Mouse (Mus musculus) myocyte (in vitro differentiated cells): Measurements from ENCODE around the gene Dph1. TPM values are rescaled to one million over a fixed set of nuclear protein-coding genes. Genes with fewer than 3 reads are reported as not detected.
A peak's percentile ranks its signal among the peaks of the same experiment; 100 is the strongest.

Experiments
- H3K27me3 ChIP-seq: one replicate; pipeline ENCODE4 v1.6.1; 2011; ENCODE audit not compliant: control insufficient read depth, insufficient read depth, insufficient read length
- H3K36me3 ChIP-seq: one replicate; pipeline ENCODE4 v1.6.1; 2011; ENCODE audit not compliant: control insufficient read depth, insufficient read depth
- H3K4me2 ChIP-seq: one replicate; pipeline ENCODE4 v1.6.1; 2011; ENCODE audit warnings: low read depth, control low read depth
- H3K4me3 ChIP-seq: one replicate; pipeline ENCODE4 v1.5.1; 2011; ENCODE audit warnings: mild to moderate bottlenecking, control low read depth, moderate library complexity
- H3K79me2 ChIP-seq: one replicate; pipeline ENCODE4 v1.6.1; 2011; ENCODE audit not compliant: control insufficient read depth, insufficient read depth
- H3ac ChIP-seq: one replicate; pipeline ENCODE4 v1.6.1; 2011; ENCODE audit not compliant: control insufficient read depth, insufficient read length
- CEBPB ChIP-seq: IDR thresholded peaks from 2 replicates; pipeline ENCODE4 v1.6.1; 2011; ENCODE audit warnings: mild to moderate bottlenecking, moderate library complexity; ENCODE audit not compliant: poor library complexity, insufficient read depth, severe bottlenecking
- E2F4 ChIP-seq: IDR thresholded peaks from one replicate; pipeline ENCODE4 v1.6.1; 2011; ENCODE audit warnings: mild to moderate bottlenecking, control low read depth, moderate library complexity; ENCODE audit not compliant: insufficient read depth
- MAX ChIP-seq: IDR thresholded peaks from one replicate; pipeline ENCODE4 v1.6.1; 2011; ENCODE audit warnings: low read depth, mild to moderate bottlenecking, control low read depth
- MYOD1 ChIP-seq, 3 experiments: IDR thresholded peaks; one replicate each; pipeline ENCODE4 v1.6.1; 2011; ENCODE audit warnings: control low read depth in 2 of 3, low read depth in 2 of 3, mild to moderate bottlenecking in 2 of 3, moderate library complexity in 1 of 3; ENCODE audit not compliant: insufficient read length in 2 of 3, control insufficient read depth in 1 of 3
- MYOG ChIP-seq, 3 experiments: IDR thresholded peaks; one replicate each; pipeline ENCODE4 v1.6.1; 2011; ENCODE audit warnings: control low read depth in 2 of 3, low read depth in 2 of 3, mild to moderate bottlenecking in 2 of 3; ENCODE audit not compliant: insufficient read length in 2 of 3, control insufficient read depth in 1 of 3, insufficient read depth in 1 of 3
- POLR2A ChIP-seq: IDR thresholded peaks from one replicate; pipeline ENCODE4 v1.6.1; 2011; ENCODE audit warnings: low read depth, mild to moderate bottlenecking, control low read depth, moderate library complexity; ENCODE audit not compliant: insufficient read length
- POLR2AphosphoS2 ChIP-seq: IDR thresholded peaks from one replicate; pipeline ENCODE4 v1.6.1; 2011; ENCODE audit warnings: low read depth, control low read depth; ENCODE audit not compliant: insufficient read length
- REST ChIP-seq: IDR thresholded peaks from one replicate; pipeline ENCODE4 v1.6.1; 2011; ENCODE audit warnings: mild to moderate bottlenecking, control low read depth, moderate library complexity; ENCODE audit not compliant: insufficient read depth, insufficient read length
- SRF ChIP-seq: IDR thresholded peaks from one replicate; pipeline ENCODE4 v1.6.1; 2011; ENCODE audit warnings: low read depth; ENCODE audit not compliant: control insufficient read depth, insufficient read length
- TCF12 ChIP-seq: IDR thresholded peaks from one replicate; pipeline ENCODE4 v1.6.1; 2011; ENCODE audit warnings: mild to moderate bottlenecking, control low read depth; ENCODE audit not compliant: poor library complexity, insufficient read depth, severe bottlenecking
- TCF3 ChIP-seq: IDR thresholded peaks from one replicate; pipeline ENCODE4 v1.6.1; 2011; ENCODE audit warnings: low read depth, control low read depth; ENCODE audit not compliant: insufficient read length
- USF1 ChIP-seq: IDR thresholded peaks from one replicate; pipeline ENCODE4 v1.6.1; 2011; ENCODE audit warnings: low read depth, mild to moderate bottlenecking, control low read depth, moderate library complexity
- polyA plus RNA-seq: library from polyadenylated mRNA; unstranded; fragments of >200 nt; fragmentation: generic; extraction: Trizol; gene quantifications from one replicate; pipeline ENCODE4 v1.2.1, GENCODE M21; 2012; ENCODE audit warnings: missing spikeins

The Dph1 gene
- polyA plus RNA-seq, 1 experiment: 15.8 TPM

GRCm38 (mm10) chr11:75189713-75190370, 1.2 kb downstream of the Dph1 start:
- no peak for TF ChIP-seq POLR2AphosphoS2
- no peak for TF ChIP-seq SRF
- no peak for TF ChIP-seq TCF12
- no peak for TF ChIP-seq CEBPB
- no peak for TF ChIP-seq USF1
- TF ChIP-seq TCF3: no peak
- no peak for TF ChIP-seq REST
- TF ChIP-seq MYOG (IDR thresholded peaks at IDR 0.05; ENCODE audit: control insufficient read depth in 1 of 3, insufficient read depth in 1 of 3, insufficient read length in 2 of 3, low read depth in 2 of 3): no peak
- TF ChIP-seq POLR2A: no peak
- no peak for TF ChIP-seq E2F4
- no peak for TF ChIP-seq MAX
- peaks cover 12% of the 10 kb centered on the region for H3K79me2 ChIP-seq
- peaks cover 17% of the 10 kb centered on the region for H3K27me3 ChIP-seq
- H3K36me3 ChIP-seq: no peaks in the 10 kb centered on the region
- peak overlapping the region; percentile 87 for H3K4me3 ChIP-seq
- H3ac ChIP-seq: peak overlapping the region; percentile 46
- peak overlapping the region; percentile 81 for H3K4me2 ChIP-seq

GRCm38 (mm10) chr11:75184986-75185385, 6.1 kb downstream of the Dph1 start:
- no peak overlapping the region for H3ac ChIP-seq
- no peak for TF ChIP-seq REST
- TF ChIP-seq POLR2A: no peak
- TF ChIP-seq SRF: no peak
- TF ChIP-seq E2F4: no peak
- TF ChIP-seq USF1: no peak
- no peak for TF ChIP-seq POLR2AphosphoS2
- TF ChIP-seq TCF3: no peak
- no peak for TF ChIP-seq MYOG (IDR thresholded peaks at IDR 0.05; ENCODE audit: control insufficient read depth in 1 of 3, insufficient read depth in 1 of 3, insufficient read length in 2 of 3, low read depth in 2 of 3)
- TF ChIP-seq MAX: no peak
- TF ChIP-seq CEBPB: no peak
- TF ChIP-seq TCF12: no peak
- TF ChIP-seq MYOD1 (IDR thresholded peaks at IDR 0.05; ENCODE audit: control insufficient read depth in 1 of 3, insufficient read length in 2 of 3, low read depth in 2 of 3): no peak
- H3K36me3 ChIP-seq: peaks cover 8% of the 10 kb centered on the region
- H3K27me3 ChIP-seq: no peaks in the 10 kb centered on the region
- H3K79me2 ChIP-seq: peaks cover 12% of the 10 kb centered on the region
- no peak overlapping the region for H3K4me3 ChIP-seq
- no peak overlapping the region for H3K4me2 ChIP-seq

GRCm38 (mm10) chr11:75184573-75184972, 6.5 kb downstream of the Dph1 start:
- H3K79me2 ChIP-seq: peaks cover 12% of the 10 kb centered on the region
- no peak overlapping the region for H3ac ChIP-seq
- no peak overlapping the region for H3K4me3 ChIP-seq
- no peaks in the 10 kb centered on the region for H3K27me3 ChIP-seq
- TF ChIP-seq E2F4: no peak
- TF ChIP-seq REST: no peak
- TF ChIP-seq MAX: no peak
- TF ChIP-seq USF1: no peak
- no peak for TF ChIP-seq MYOD1 (IDR thresholded peaks at IDR 0.05; ENCODE audit: control insufficient read depth in 1 of 3, insufficient read length in 2 of 3, low read depth in 2 of 3)
- TF ChIP-seq POLR2AphosphoS2: no peak
- TF ChIP-seq SRF: no peak
- no peak for TF ChIP-seq TCF12
- no peak for TF ChIP-seq POLR2A
- no peak for TF ChIP-seq MYOG (IDR thresholded peaks at IDR 0.05; ENCODE audit: control insufficient read depth in 1 of 3, insufficient read depth in 1 of 3, insufficient read length in 2 of 3, low read depth in 2 of 3)
- TF ChIP-seq TCF3: no peak
- TF ChIP-seq CEBPB: no peak
- H3K4me2 ChIP-seq: no peak overlapping the region
- H3K36me3 ChIP-seq: peaks cover 8% of the 10 kb centered on the region

GRCm38 (mm10) chr11:75183917-75184570, 7.0 kb downstream of the Dph1 start:
- Histone ChIP-seq H3K79me2 (peaks cover 7% of the 10 kb centered on the region), H3K4me3 (no peak overlapping the region), H3K27me3 (no peaks in the 10 kb centered on the region), H3K4me2 (no peak overlapping the region), H3ac (no peak overlapping the region), H3K36me3 (peaks cover 8% of the 10 kb centered on the region)
- TF ChIP-seq POLR2AphosphoS2 (no peak), CEBPB (no peak), USF1 (no peak)

- H3K27me3 ChIP-seq: no peaks in the 10 kb centered on the region
- no peak for TF ChIP-seq SRF
- TF ChIP-seq POLR2AphosphoS2: peak; percentile 97
- peak; percentile 91 for TF ChIP-seq POLR2A
- peak within 1 kb of the TSS; percentile 15 for H3ac ChIP-seq
- peak within 1 kb of the TSS; percentile 87 for H3K4me3 ChIP-seq
- H3K4me2 ChIP-seq: peak within 1 kb of the TSS; percentile 97
- H3K36me3 ChIP-seq: peaks cover 8% of the 10 kb centered on the region
- peaks cover 13% of the 10 kb centered on the region for H3K79me2 ChIP-seq
These were observed 12.3 kb downstream of the Dph1 start, which contains the start of gene Ovca2 for GRCm38 (mm10) chr11:75178672-75179208. Gene Ovca2 (minus strand): TSS chr11:75178835.
